Mouse (Mus musculus): ENCODE data around the gene Nfe2. TPM values are rescaled to one million over a fixed set of nuclear protein-coding genes. Genes with fewer than 3 reads are reported as not detected.

Gene Nfe2
- polyA plus RNA-seq, 1 experiment from 2014 or later, result 6.2 TPM

MicroRNA genes within 50 kb of the gene (microRNA counts, 519-probe panel; counts per million panel counts)
- microRNA mmu-miR-148b, result 2,854 counts per million, percentile 73 among the panel's probes with 10 or more counts

Small RNA genes within 50 kb of the gene (microRNA-seq; reads per million reads assigned to microRNA genes)
- gene Mir148b, result 137 reads per million, percentile 61 among the genes with 10 or more reads in this experiment

Other genes starting within 250 kb of the Nfe2 start
- gene Hoxc4, start 239.5 kb downstream of the Nfe2 start, polyA plus RNA-seq (2015; fragmentation: Nextera tagmentation; extraction: Ambion mirVana), result 7.9 and 10.2 TPM in 2 replicates
- gene Smug1, start 91.3 kb downstream of the Nfe2 start, polyA plus RNA-seq (2015; fragmentation: Nextera tagmentation; extraction: Ambion mirVana), result 17.7 and 18.0 TPM in 2 replicates
- gene Cbx5, start 18.6 kb downstream of the Nfe2 start, polyA plus RNA-seq (2015; fragmentation: Nextera tagmentation; extraction: Ambion mirVana), result 124 and 125 TPM in 2 replicates
- gene Hnrnpa1, start 18.0 kb downstream of the Nfe2 start, polyA plus RNA-seq (2015; fragmentation: Nextera tagmentation; extraction: Ambion mirVana), result 1,025 and 1,038 TPM in 2 replicates
- gene Copz1, start 14.3 kb upstream of the Nfe2 start, polyA plus RNA-seq (2015; fragmentation: Nextera tagmentation; extraction: Ambion mirVana), result 298 and 300 TPM in 2 replicates
- 0.42 and 0.48 TPM in 2 replicates for gene Gpr84, start 52.2 kb upstream of the Nfe2 start, polyA plus RNA-seq (2015; fragmentation: Nextera tagmentation; extraction: Ambion mirVana)
- 12.5 and 14.4 TPM in 2 replicates for gene Zfp385a, start 81.7 kb upstream of the Nfe2 start, polyA plus RNA-seq (2015; fragmentation: Nextera tagmentation; extraction: Ambion mirVana)
- gene Itga5, start 108.4 kb upstream of the Nfe2 start, polyA plus RNA-seq (2015; fragmentation: Nextera tagmentation; extraction: Ambion mirVana), result 32.8 and 41.3 TPM in 2 replicates
- not detected in 2 replicates for gene Gtsf1, start 172.1 kb upstream of the Nfe2 start, polyA plus RNA-seq (2015; fragmentation: Nextera tagmentation; extraction: Ambion mirVana)
- gene Gtsf2, start 190.1 kb upstream of the Nfe2 start, polyA plus RNA-seq (2015; fragmentation: Nextera tagmentation; extraction: Ambion mirVana), result not detected in 2 replicates
- 1.7 and 1.9 TPM in 2 replicates for gene Nckap1l, start 195.4 kb upstream of the Nfe2 start, polyA plus RNA-seq (2015; fragmentation: Nextera tagmentation; extraction: Ambion mirVana)
- 4.3 and 4.8 TPM in 2 replicates for gene Pde1b, start 244.6 kb upstream of the Nfe2 start, polyA plus RNA-seq (2015; fragmentation: Nextera tagmentation; extraction: Ambion mirVana)

Measured in kidney, embryonic 15.5 days (tissue).